Mouse (Mus musculus): ENCODE measurements at regions not wholly inside any gene's neighbourhood (a gene's known extent, or its start where the extent isn't known, plus 50 kb on each side); places are given as distances from the start of the nearest gene placed in this dataset.

DNA sequence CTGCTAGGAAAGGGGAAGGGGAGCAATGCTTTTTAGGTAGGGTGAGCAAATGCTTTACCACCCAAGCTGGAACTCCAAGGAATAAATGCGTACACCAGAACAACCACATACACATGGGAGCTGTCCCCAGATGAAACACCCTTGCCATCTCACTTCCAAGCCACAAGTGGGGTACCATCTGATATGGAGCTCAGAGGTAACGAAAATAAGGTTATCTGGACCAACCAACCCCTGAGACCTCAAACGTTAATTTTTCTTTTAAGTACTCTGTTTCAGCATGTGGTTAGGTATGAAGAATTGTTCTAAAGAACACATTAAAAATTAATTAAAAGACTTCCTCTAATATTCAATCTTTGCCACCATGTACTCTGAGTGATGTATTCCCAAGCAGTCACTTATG lies 121.5 kb downstream of the Rybp start:
- TF ChIP-seq CTCF (IDR thresholded peaks at IDR 0.05; ENCODE audit: insufficient read depth, low read depth, low read length) (no peak), POLR2A (IDR thresholded peaks at IDR 0.05; ENCODE audit: insufficient read depth, low read depth, low read length) (no peak)

Data from olfactory bulb, adult 2 months (tissue).